9 mouse cellular contexts compared by ENCODE assay signal in genomic region chr11:101180846-101181740, GRCm38 (mm10). TPM values are rescaled to one million over a fixed set of nuclear protein-coding genes. Genes with fewer than 3 reads are reported as not detected.
DNase-seq lines count a peak whose midpoint lies in the region; ATAC-seq and TF ChIP-seq lines count a peak whose summit lies in the region.
"Had no signal": no experiment of that assay in that cellular context is flagged by ENCODE, and none has a peak within 500 bp of the region (broad histone marks: within the 10 kb centered on the region; RNA-seq: fewer than 3 reads in every experiment).

No protein-coding gene starts in this region.

- DNase-seq in kidney, adult 9 months, result peak; percentile 59
- DNase-seq in NIH3T3 (ENCODE audit: low read depth), result peak; percentile 88
- DNase-seq in kidney, postnatal 4 days, result peak; percentile 88 to 89
- DNase-seq in retina, postnatal 1 day, result peak; percentile 82

- peaks cover 14% of the 10 kb centered on the region for H3K4me1 ChIP-seq in kidney, embryonic 14.5 days (ENCODE audit: control insufficient read depth, insufficient read depth, low read length)
- H3K4me1 ChIP-seq in E14TG2a.4 (replicated peaks; ENCODE audit: low read depth, low read length), result peaks cover 41% of the 10 kb centered on the region
- H3K4me1 ChIP-seq in cortical plate, adult 2 months (ENCODE audit: control insufficient read depth, insufficient read depth, low read length), result no peaks in the 10 kb centered on the region

- no peak overlapping the region for H3K27ac ChIP-seq in kidney, embryonic 14.5 days (ENCODE audit: low read depth, low read length)
- H3K27ac ChIP-seq in cortical plate, adult 2 months (ENCODE audit: insufficient read depth, low read length), result no peak overlapping the region
- H3K27ac ChIP-seq: liver, embryonic 15.5 days had no signal

- H3K4me3 ChIP-seq in kidney, embryonic 14.5 days (ENCODE audit: low read length), result no peak overlapping the region
- H3K4me3 ChIP-seq in E14TG2a.4 (replicated peaks; ENCODE audit: low read length), result no peak overlapping the region
- no peak overlapping the region for H3K4me3 ChIP-seq in cortical plate, adult 2 months (ENCODE audit: insufficient read depth, low read length)
- H3K4me3 ChIP-seq: liver, embryonic 15.5 days had no signal

- no peaks in the 10 kb centered on the region for H3K9me3 ChIP-seq in kidney, embryonic 14.5 days (ENCODE audit: control insufficient read depth, low read length)
- no peaks in the 10 kb centered on the region for H3K9me3 ChIP-seq in E14TG2a.4 (ENCODE audit: low read length)
- H3K9me3 ChIP-seq: liver, embryonic 15.5 days had no signal

- 45% methylated on average over 10 of the region's 10 CpGs for WGBS in kidney, embryonic 14.5 days

- no peak for ATAC-seq in kidney, embryonic 14.5 days (ENCODE audit: low FRiP score, low TSS enrichment)
- ATAC-seq in activated CD4-positive, CD25-positive, alpha-beta regulatory T cell, adult 4 months, result no peak

- H3K27me3 ChIP-seq in kidney, embryonic 14.5 days (ENCODE audit: control insufficient read depth, insufficient read depth, low read length), result peaks cover 21% of the 10 kb centered on the region
- H3K27me3 ChIP-seq in E14TG2a.4 (ENCODE audit: insufficient read depth, low read length), result peaks cover 71% of the 10 kb centered on the region

- TF ChIP-seq CTCF in E14TG2a.4 (conservative IDR thresholded peaks at IDR 0.05; ENCODE audit: low read length), result peak; percentile 83
- TF ChIP-seq CTCF in cortical plate, adult 2 months (IDR thresholded peaks at IDR 0.05; ENCODE audit: extremely low read depth, insufficient read depth, low read length), result peak; percentile 79

- no peak overlapping the region for H3K9ac ChIP-seq in kidney, embryonic 14.5 days (ENCODE audit: low read depth, low read length)
- H3K9ac ChIP-seq: liver, embryonic 15.5 days had no signal

- H3K4me2 ChIP-seq in kidney, embryonic 14.5 days (replicated peaks; ENCODE audit: low read depth, low read length), result no peak overlapping the region
- H3K4me2 ChIP-seq: liver, embryonic 15.5 days had no signal

- H3K36me3 ChIP-seq in kidney, embryonic 14.5 days (ENCODE audit: control insufficient read depth, insufficient read depth, low read length), result no peaks in the 10 kb centered on the region; the same call in 1 of the 2 replicates
- H3K36me3 ChIP-seq in E14TG2a.4 (ENCODE audit: insufficient read depth, low read length), result no peaks in the 10 kb centered on the region
- H3K36me3 ChIP-seq: liver, embryonic 15.5 days had no signal

- no peak for TF ChIP-seq POLR2A in cortical plate, adult 2 months (IDR thresholded peaks at IDR 0.05; ENCODE audit: extremely low read depth, insufficient read depth, low read length)

RNA-seq across cellular contexts. Expression of gene Ccr10, which starts 5.8 kb away (rescaled TPM):
- 0.24 and 0.51 TPM in 2 replicates for polyA plus RNA-seq in kidney, embryonic 14.5 days (2014; fragmentation: Nextera tagmentation; extraction: Ambion mirVana)
- polyA plus RNA-seq in cortical plate, adult 2 months (2012; rRNA removed), result 0.23 and 0.36 TPM in 2 replicates
- polyA plus RNA-seq in activated CD4-positive, CD25-positive, alpha-beta regulatory T cell, adult 4 months (2017; shearing (Covaris generic)), result 1 to 10 TPM; 1.5 to 1.6 TPM

RNA-seq across cellular contexts. Expression of gene Plekhh3, which starts 9.9 kb away (rescaled TPM):
- polyA plus RNA-seq in kidney, embryonic 14.5 days (2014; fragmentation: Nextera tagmentation; extraction: Ambion mirVana), result 17.0 and 17.9 TPM in 2 replicates
- 15.1 and 15.8 TPM in 2 replicates for polyA plus RNA-seq in cortical plate, adult 2 months (2012; rRNA removed)
- not detected for polyA plus RNA-seq in activated CD4-positive, CD25-positive, alpha-beta regulatory T cell, adult 4 months (2017; shearing (Covaris generic))

RNA-seq across cellular contexts. Expression of gene Cntnap1, which starts 10.8 kb away (rescaled TPM):
- polyA plus RNA-seq in kidney, embryonic 14.5 days (2014; fragmentation: Nextera tagmentation; extraction: Ambion mirVana), result 1.7 and 2.1 TPM in 2 replicates
- polyA plus RNA-seq in cortical plate, adult 2 months (2012; rRNA removed), result 89.5 and 92.4 TPM in 2 replicates
- under 1 TPM; 0.29 to 0.33 TPM for polyA plus RNA-seq in activated CD4-positive, CD25-positive, alpha-beta regulatory T cell, adult 4 months (2017; shearing (Covaris generic))

RNA-seq across cellular contexts. Expression of gene Tubg2, which starts 25.4 kb away (rescaled TPM):
- polyA plus RNA-seq in kidney, embryonic 14.5 days (2014; fragmentation: Nextera tagmentation; extraction: Ambion mirVana), result 3.7 and 4.5 TPM in 2 replicates
- 57.9 and 61.0 TPM in 2 replicates for polyA plus RNA-seq in cortical plate, adult 2 months (2012; rRNA removed)
- polyA plus RNA-seq in activated CD4-positive, CD25-positive, alpha-beta regulatory T cell, adult 4 months (2017; shearing (Covaris generic)), result under 1 TPM; 0.68 to 0.94 TPM

RNA-seq across cellular contexts. Expression of gene Ezh1, which starts 45.2 kb away (rescaled TPM):
- polyA plus RNA-seq in kidney, embryonic 14.5 days (2014; fragmentation: Nextera tagmentation; extraction: Ambion mirVana), result 18.2 and 27.4 TPM in 2 replicates
- 51.9 and 53.2 TPM in 2 replicates for polyA plus RNA-seq in cortical plate, adult 2 months (2012; rRNA removed)
- 10 to 100 TPM; 48.1 to 52.2 TPM for polyA plus RNA-seq in activated CD4-positive, CD25-positive, alpha-beta regulatory T cell, adult 4 months (2017; shearing (Covaris generic))

Comparison
In these comparisons a context has a peak if more than half of its experiments do, and no peak if none do; other contexts are left out.
1. RNA of gene Plekhh3, which starts 9.9 kb away (polyA plus RNA-seq): 17.0 to 17.9 TPM in kidney, embryonic 14.5 days and 15.1 to 15.8 TPM in cortical plate, adult 2 months; not detected in activated CD4-positive, CD25-positive, alpha-beta regulatory T cell, adult 4 months; every median in the first group is over 10 times any median in the second.
2. RNA of gene Cntnap1, which starts 10.8 kb away (polyA plus RNA-seq): 89.5 to 92.4 TPM in cortical plate, adult 2 months; 1.7 to 2.1 TPM in kidney, embryonic 14.5 days and 0.29 to 0.33 TPM in activated CD4-positive, CD25-positive, alpha-beta regulatory T cell, adult 4 months; every median in the first group is over 10 times any median in the second.
3. Peak in every context shown above with its lines, with median percentiles within 50 percentile points of each other: DNase-seq.